Mouse (Mus musculus) adrenal gland, adult 8-10 months (tissue): Measurements from ENCODE around the gene Txndc15. TPM values are rescaled to one million over a fixed set of nuclear protein-coding genes. Genes with fewer than 3 reads are reported as not detected.

Experiments
- DNase-seq: peaks from one replicate; pipeline ENCODE4 v3.0.0; 2022
- total RNA-seq, 4 experiments: library from RNA; stranded (reverse); gene quantifications; 2 replicates each; pipeline ENCODE4 v1.2.4; 2022

The Txndc15 gene
- total RNA-seq, 4 experiments from 2014 or later: 77.7 to 92.8 (median 82.7) TPM

GRCm38 (mm10) chr13:55732121-55732520 is 17.7 kb downstream of the Txndc15 start:
- no peak for DNase-seq

DNA sequence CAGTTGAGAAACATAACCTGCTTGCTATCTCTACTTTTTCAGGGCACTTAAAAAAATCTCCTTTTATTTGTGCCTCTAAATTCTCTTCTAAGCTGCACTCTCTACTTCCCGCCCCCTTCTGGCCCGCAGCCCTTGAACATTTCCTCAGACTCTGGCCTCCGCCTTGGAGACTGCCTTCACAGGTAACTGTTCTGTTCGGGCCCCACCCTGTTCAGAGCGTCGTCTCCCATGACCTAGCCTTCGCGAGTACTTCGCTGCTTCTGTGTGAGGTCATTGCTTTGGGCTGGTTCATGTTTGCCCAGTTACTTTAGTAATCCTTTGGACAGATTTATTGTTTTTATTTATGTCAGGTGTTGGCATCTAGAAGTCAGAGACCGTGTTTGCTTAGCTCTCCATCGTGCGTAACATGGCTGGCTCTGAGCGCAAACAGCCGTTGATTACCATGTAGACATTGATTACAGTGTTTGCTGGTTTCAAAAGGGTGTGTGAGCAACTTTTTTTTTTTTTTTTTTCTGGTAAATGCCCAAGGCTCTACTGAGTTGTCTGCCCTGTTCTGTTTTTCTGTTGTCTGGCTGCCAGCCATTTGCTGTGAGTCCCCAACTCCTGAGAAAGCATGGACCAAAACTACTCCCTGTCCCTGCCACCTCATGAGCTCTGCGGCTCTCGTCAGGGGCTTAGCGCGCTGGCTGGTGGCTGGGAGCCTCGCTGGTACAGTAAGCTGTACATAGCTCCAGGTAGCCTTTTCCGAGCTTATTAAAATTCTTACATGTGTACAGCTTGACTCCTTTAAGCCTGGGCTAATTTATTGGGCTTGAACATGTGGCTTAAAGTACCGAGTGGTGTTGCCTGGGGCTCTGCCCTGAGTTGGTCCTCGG is 19.4 kb downstream of the Txndc15 start:
- DNase-seq: no peak

DNA sequence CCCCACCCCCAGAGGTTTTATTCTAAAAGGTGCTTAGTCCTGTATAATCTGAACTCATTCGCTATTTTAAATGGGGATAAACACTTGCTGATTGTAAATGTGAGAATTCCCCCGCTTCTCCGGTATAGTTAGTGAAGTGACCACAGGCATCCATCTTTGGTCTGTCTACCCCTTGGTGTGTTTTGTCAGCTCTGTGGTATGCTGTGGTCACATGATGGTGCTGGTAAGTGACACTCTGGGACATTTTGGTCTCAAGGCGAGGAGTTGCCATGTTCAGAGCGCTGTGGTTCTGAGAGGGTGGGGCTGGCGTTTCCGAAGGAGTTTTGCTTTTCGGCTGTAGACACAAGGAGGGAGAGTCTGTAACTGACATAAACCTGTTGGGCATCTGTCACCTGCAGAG is 23.4 kb downstream of the Txndc15 start:
- DNase-seq: no peak

DNA sequence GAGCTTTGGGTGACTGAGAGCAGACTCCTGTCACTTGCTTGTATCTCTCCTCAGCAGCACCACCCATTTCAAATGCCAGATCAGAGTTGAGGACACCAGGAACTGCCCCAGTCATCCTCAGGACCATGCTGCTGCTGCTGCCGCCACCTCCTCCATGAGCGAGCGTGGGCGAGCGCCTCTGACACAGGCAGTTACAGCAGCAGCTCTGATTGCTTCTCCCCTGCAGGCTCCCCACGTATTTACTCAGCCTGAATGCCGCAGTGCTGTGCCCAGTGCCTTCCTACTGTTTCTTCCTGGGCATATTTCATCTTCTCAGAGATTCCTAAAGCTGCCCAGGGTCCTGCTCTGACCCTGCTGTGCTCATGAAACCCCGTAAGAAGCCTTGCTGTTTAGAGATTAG is 27.9 kb downstream of the Txndc15 start:
- no peak for DNase-seq

DNA sequence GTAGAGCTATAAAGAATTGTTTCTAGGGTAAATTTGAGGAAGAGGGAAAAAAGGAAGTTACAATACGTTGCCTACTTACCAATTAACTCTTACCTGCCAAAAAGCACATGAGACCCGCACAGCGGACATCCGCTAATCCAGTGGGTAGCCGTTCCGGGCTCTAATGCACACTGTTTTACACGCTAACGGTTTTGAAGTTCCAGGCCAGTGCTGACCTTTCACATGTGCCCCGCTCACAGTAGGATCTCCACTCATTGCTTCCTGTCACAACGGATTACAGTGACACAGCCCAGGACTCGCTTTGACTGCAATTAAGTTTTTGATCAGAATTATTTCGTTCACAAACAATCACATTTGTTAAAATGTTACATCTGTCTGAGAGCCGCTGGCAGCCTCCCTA is 39.9 kb downstream of the Txndc15 start:
- no peak for DNase-seq

GRCm38 (mm10) chr13:55756789-55757188 is 42.3 kb downstream of the Txndc15 start:
- DNase-seq: no peak

DNA sequence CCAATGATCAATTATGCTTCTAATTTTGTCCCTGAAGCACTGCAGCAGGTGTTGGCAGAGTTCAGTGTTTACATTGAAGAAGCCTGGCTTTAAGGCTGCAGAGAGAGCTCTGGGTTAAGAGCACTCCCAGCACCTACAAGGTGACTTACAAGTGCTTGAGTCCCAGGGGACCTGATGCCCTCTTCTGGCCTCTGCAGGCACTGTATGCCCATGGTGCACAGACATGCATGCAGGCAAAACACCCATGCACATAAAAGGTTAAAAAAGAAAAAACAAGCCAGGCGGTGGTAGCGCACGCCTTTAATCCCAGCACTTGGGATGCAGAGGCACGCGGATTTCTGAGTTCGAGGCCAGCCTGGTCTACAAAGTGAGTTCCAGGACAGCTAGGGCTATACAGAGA is 43.2 kb downstream of the Txndc15 start:
- DNase-seq: no peak

- no peak for DNase-seq
Measured at GRCm38 (mm10) chr13:55760576-55760975, 46.1 kb downstream of the Txndc15 start.

- DNase-seq: no peak
Measured at GRCm38 (mm10) chr13:55761486-55761885, 47.0 kb downstream of the Txndc15 start.

- no peak for DNase-seq
Measured at GRCm38 (mm10) chr13:55774352-55774751, 59.9 kb downstream of the Txndc15 start.

DNA sequence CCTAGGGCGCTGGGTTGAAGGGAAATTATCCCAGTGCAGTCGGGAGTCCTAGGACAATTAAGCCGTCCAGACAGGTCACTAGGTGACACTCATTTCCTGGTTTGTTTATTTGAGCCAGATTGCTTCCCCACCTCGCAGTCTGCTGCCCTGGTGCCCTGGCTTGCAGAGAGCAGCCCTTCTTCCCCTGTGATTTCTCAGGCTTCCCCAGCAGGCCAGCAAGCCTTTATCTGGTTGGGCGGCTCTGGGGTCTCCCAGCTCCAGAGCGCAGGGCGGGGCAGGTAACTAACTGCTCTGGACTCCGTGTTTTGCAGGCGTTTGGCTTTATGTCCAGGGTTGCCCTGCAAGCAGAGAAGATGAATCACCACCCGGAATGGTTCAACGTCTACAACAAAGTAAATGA is 60.6 kb downstream of the Txndc15 start:
- DNase-seq: no peak

Other genes with a start within 250 kb of the Txndc15 start
- gene Dbn1, start 226.5 kb upstream of the Txndc15 start, total RNA-seq: 10 to 100 TPM; 13.6 to 33.8 (median 24.0) TPM
- 10 to 100 TPM; 10.9 to 23.8 (median 18.3) TPM for gene Pdlim7, start 201.0 kb upstream of the Txndc15 start, total RNA-seq
- gene Dok3, start 185.4 kb upstream of the Txndc15 start, total RNA-seq: 1 to 10 TPM; 4.0 to 7.2 (median 4.7) TPM
- 10 to 100 TPM; 47.0 to 58.7 (median 52.7) TPM for gene Ddx41, start 178.0 kb upstream of the Txndc15 start, total RNA-seq
- 100 to 1,000 TPM in 1 of 4 experiments, 10 to 100 TPM in 3; 47.1 to 102 (median 72.8) TPM for gene Fam193b, start 143.5 kb upstream of the Txndc15 start, total RNA-seq
- gene Tmed9, start 140.9 kb upstream of the Txndc15 start, total RNA-seq: 100 to 1,000 TPM; 177 to 220 (median 189) TPM
- gene B4galt7, start 114.8 kb upstream of the Txndc15 start, total RNA-seq: 10 to 100 TPM; 14.9 to 18.5 (median 16.5) TPM
- 10 to 100 TPM; 30.2 to 44.0 (median 35.5) TPM for gene Caml, start 91.6 kb upstream of the Txndc15 start, total RNA-seq
- gene Ddx46, start 79.6 kb upstream of the Txndc15 start, total RNA-seq: 10 to 100 TPM; 29.1 to 58.6 (median 48.5) TPM
- 10 to 100 TPM; 60.0 to 63.6 (median 61.4) TPM for gene B230219D22Rik, start 21.5 kb upstream of the Txndc15 start, total RNA-seq
- 10 to 100 TPM; 69.2 to 80.6 (median 74.7) TPM for gene Pcbd2, start 12.7 kb downstream of the Txndc15 start, total RNA-seq
- gene Catsper3, start 69.9 kb downstream of the Txndc15 start, total RNA-seq: 1 to 10 TPM in 1 of 4 experiments, under 1 TPM in 3; 0.32 to 1.1 (median 0.39) TPM
- not detected for gene Pitx1, start 121.5 kb downstream of the Txndc15 start, total RNA-seq